Mouse (Mus musculus) hematopoietic multipotent progenitor cell, adult 10-12 weeks (in vitro differentiated cells): ENCODE measurements around the gene Svopl. TPM values are rescaled to one million over a fixed set of nuclear protein-coding genes. Genes with fewer than 3 reads are reported as not detected.

ENCODE experiments used
- polyA plus RNA-seq: library from polyadenylated mRNA; stranded (reverse); fragments of >175 nt; gene quantifications from 2 replicates; pipeline ENCODE4 v1.2.3, GENCODE M21; 2012; ENCODE audit warnings: low replicate concordance

Gene Svopl
- not detected in 2 replicates for polyA plus RNA-seq

DNA sequence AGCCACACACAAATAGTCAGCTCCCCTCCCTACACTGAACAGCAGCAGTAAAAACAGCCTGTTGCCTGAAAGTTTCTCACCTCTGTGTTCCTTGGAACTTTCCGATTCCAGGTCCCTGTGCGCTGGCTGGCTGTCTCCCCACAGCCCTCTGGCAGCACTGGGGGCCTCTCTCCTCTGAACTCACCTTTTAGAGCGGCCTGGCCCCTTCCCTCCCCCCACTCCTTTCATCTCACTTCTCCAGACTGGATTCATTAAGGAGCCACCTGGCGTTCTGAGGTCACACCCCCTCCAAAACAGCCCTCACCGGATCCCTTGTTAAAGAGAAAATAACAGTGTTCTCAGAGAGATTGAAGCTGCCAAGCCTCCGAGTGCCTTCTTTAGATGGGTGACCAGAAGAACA, at the start of gene Svopl:
Gene Svopl (minus strand): TSS at position 159 of the 400 bp plus-strand sequence.

Other genes with a start within 250 kb of the Svopl start
- gene Trim24, start 176.2 kb downstream of the Svopl start, polyA plus RNA-seq, result 8.8 and 14.9 TPM in 2 replicates
- not detected in 2 replicates for gene Tmem213, start 62.3 kb upstream of the Svopl start, polyA plus RNA-seq
- gene Atp6v0a4, start 77.6 kb upstream of the Svopl start, polyA plus RNA-seq, result not detected in 2 replicates
- gene D630045J12Rik, start 207.0 kb upstream of the Svopl start, polyA plus RNA-seq, result 0.07 and 0.34 TPM in 2 replicates